Mouse (Mus musculus) C2C12 (cell line): ENCODE data around the gene Prex1.

Source experiments
- CTCF ChIP-seq: IDR thresholded peaks from one replicate; pipeline ENCODE4 v1.5.1; 2011; ENCODE audit not compliant: control insufficient read depth, insufficient read depth, insufficient read length
- USF1 ChIP-seq: IDR thresholded peaks from one replicate; pipeline ENCODE4 v1.6.1; 2011; ENCODE audit warnings: low read depth, mild to moderate bottlenecking, control low read depth, moderate library complexity

DNA sequence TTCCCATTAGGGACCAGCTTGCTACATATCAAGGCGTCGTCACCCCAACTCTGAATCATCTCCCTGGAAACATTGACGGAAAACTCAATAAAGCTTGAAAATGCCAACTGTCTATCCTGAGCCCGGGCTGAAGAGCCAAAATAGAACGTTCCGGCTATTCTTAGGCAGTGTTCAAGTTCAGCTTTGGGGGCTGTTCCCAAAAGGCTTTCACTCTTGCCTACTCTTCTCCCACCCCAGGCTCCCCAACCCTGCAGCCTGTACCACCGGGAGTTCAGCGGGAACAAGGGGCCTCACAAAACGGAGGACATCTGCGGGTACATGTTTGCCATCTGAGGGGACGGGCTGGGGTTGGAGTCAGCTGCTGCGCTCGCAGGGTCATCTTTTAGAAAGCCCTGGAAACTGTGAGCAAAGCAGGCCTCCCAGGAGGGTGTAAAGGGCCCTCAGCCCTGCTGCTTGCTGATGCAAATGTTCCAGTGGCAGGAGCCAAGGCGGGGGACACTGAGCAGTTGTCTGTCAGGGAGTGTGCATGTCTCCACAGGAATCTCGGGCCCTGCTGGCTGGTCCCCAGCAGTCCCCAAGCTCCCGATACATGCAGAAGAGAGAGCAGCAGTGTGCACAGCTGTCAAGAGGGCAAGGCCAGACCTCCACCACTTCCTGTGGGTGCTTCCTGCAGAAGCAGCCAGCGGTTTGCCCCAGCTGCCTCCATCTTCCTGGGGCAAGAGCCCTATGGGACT, 83.5 kb downstream of the Prex1 start:
- no peak for TF ChIP-seq USF1
- no peak for TF ChIP-seq CTCF
